Mouse (Mus musculus): ENCODE measurements around the gene Nrg3.

- TF ChIP-seq CTCF (IDR thresholded peaks at IDR 0.05; ENCODE audit: low read depth) (no peak), EP300 (IDR thresholded peaks at IDR 0.05; ENCODE audit: low read depth) (no peak)
These were observed 637.9 kb downstream of the Nrg3 start for GRCm38 (mm10) chr14:38835006-38835405.

Measured in liver, postnatal 0 days (tissue).